Comparison of ENCODE assay signal across 18 mouse cellular contexts in the genomic region with DNA sequence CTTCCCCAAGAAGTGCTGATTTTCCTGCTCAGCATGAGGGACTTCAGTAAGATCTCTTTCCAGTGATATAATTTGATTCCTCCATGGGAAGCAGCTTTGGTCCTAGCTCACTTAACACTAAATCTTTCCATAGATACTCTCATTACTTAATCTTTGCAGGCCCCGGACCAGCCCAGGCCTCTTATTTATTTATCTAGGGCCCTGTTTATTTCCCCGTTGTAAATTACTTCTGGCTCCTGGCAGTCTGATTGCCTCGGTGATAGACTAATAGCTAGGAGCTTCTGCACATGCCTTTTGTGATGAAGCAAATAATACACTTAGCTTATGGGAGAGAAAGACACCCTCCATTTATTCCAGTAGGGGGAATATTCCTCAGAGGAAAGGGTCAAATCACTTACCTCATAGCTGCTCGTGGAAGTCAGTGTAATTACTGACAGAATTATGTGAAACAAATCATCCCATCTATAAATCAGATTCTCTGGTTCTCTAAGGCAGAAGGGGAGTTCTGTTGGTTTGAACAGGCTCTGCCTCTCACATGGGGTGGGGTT.
"Had no signal": no experiment of that assay in that cellular context is flagged by ENCODE, and none has a peak within 500 bp of the region (broad histone marks: within the 10 kb centered on the region; RNA-seq: fewer than 3 reads in every experiment).

No protein-coding gene starts in this region.

- ATAC-seq: intestine, postnatal 0 days had no signal

- DNase-seq: kidney, adult 8-10 months; kidney, postnatal 14 days; kidney, postnatal 4 days; layer of hippocampus, postnatal 36 days; liver, embryonic 13.5 days; lung, postnatal 10 days; lung, postnatal 36 days; midbrain, embryonic 14.5 days; thymus, adult 2 months; thymus, postnatal 14 days; thymus, postnatal 4 days had no signal

- H3K27ac ChIP-seq: kidney, embryonic 15.5 days; left cerebral cortex, adult 2 months; liver, embryonic 13.5 days; lung, embryonic 15.5 days; midbrain, embryonic 10.5 days; stomach, postnatal 0 days had no signal

- H3K4me1 ChIP-seq: liver, embryonic 13.5 days; megakaryocyte, embryonic 14.5 days had no signal

- H3K4me3 ChIP-seq: kidney, embryonic 15.5 days; left cerebral cortex, adult 2 months; liver, embryonic 13.5 days; lung, embryonic 15.5 days; megakaryocyte, embryonic 14.5 days; midbrain, embryonic 10.5 days had no signal

- H3K36me3 ChIP-seq: kidney, embryonic 15.5 days; liver, embryonic 13.5 days; lung, embryonic 15.5 days; midbrain, embryonic 10.5 days had no signal

- H3K9ac ChIP-seq: kidney, embryonic 15.5 days; liver, embryonic 13.5 days; lung, embryonic 15.5 days had no signal

- H3K9me3 ChIP-seq: kidney, embryonic 15.5 days; liver, embryonic 13.5 days; lung, embryonic 15.5 days; megakaryocyte, embryonic 14.5 days; midbrain, embryonic 10.5 days had no signal

- H3K4me2 ChIP-seq: kidney, embryonic 15.5 days; liver, embryonic 13.5 days; lung, embryonic 15.5 days had no signal

- H3K27me3 ChIP-seq: liver, embryonic 13.5 days; lung, embryonic 15.5 days; megakaryocyte, embryonic 14.5 days had no signal
